Mouse (Mus musculus) embryonic stem cell, embryonic (primary cell): ENCODE results near the gene Ccdc51.

Experiments used
- CTCF ChIA-PET, 4 experiments: fragments of 300-600 bp in 2 of 4; fragments of 350-600 bp in 2 of 4; sonication (Branson Sonifier 250); formaldehyde crosslinking; loops; one replicate each; lab custom pipeline; 2022; ENCODE audit warnings: inconsistent platforms in 2 of 4; lab: Charles Lee
- POLR2A ChIA-PET, 4 experiments: fragments of 300-600 bp in 2 of 4; fragments of 350-600 bp in 2 of 4; sonication (Branson Sonifier 250); formaldehyde crosslinking; loops; one replicate each; lab custom pipeline; 2022; ENCODE audit warnings: antibody characterized with exemption in 4 of 4, inconsistent platforms in 1 of 4; lab: Charles Lee

Gene Ccdc51

GRCm38 (mm10) chr9:109082124-109082800 lies at the start of gene Ccdc51, which contains the start of gene Tma7:
Gene Ccdc51 (plus strand): TSS chr9:109082493.
Gene Tma7 (minus strand): TSS chr9:109082587.
- ChIA-PET CTCF (interaction anchor here in 3 of 4 experiments (0.5 to 2.3 kb wide), 5 partner anchors 14 to 40 kb away, joined by 3 to 6 read pairs (median 3); partner anchors contain the start of gene Trex1 (in 1 of the 3)), POLR2A (interaction anchor here (0.5 to 2.9 kb wide), 26 partner anchors 8 to 1850 kb away, joined by 3 to 26 read pairs (median 4); partner anchors contain the start of genes Atrip (in 2 of the 4), Pfkfb4 (in 2 of the 4), Plxnb1 (in 2 of the 4) and Trex1 (in 2 of the 4))

- POLR2A ChIA-PET: interaction anchor here in 3 of 4 experiments (0.6 to 2.5 kb wide), 25 partner anchors 8 to 979 kb away, joined by 3 to 19 read pairs (median 3); partner anchors contain the start of genes Trex1 (in 3 of the 3), Atrip (in 1 of the 3) and Impdh2 (in 1 of the 3)
- CTCF ChIA-PET: interaction anchor here (0.6 to 2.2 kb wide), 12 partner anchors 8 to 794 kb away, joined by 3 to 12 read pairs (median 4); partner anchors contain the start of genes Trex1 (in 3 of the 4), Atrip (in 1 of the 4) and Nme6 (in 1 of the 4)
Observed at GRCm38 (mm10) chr9:109038086-109038895, 44.0 kb upstream of the Ccdc51 start, which contains the start of gene Shisa5. Gene Shisa5 (plus strand): TSS chr9:109038565.

GRCm38 (mm10) chr9:109038901-109039364 lies 43.4 kb upstream of the Ccdc51 start:
- CTCF ChIA-PET: interaction anchor here in 2 of 4 experiments (1.0 to 2.2 kb wide), 3 partner anchors 21 to 793 kb away, joined by 3 to 12 read pairs (median 5); partner anchors contain the start of genes Trex1 (in 2 of the 2) and Nme6 (in 1 of the 2)
- POLR2A ChIA-PET: interaction anchor here in 3 of 4 experiments (0.7 to 2.5 kb wide), 17 partner anchors 9 to 479 kb away, joined by 3 to 19 read pairs (median 3); partner anchors contain the start of genes Trex1 (in 3 of the 3), Atrip (in 1 of the 3) and Impdh2 (in 1 of the 3)

GRCm38 (mm10) chr9:109039681-109040080 lies 42.6 kb upstream of the Ccdc51 start:
- ChIA-PET CTCF (no interaction called here), POLR2A (interaction anchor here in 2 of 4 experiments (0.6 to 2.5 kb wide), 5 partner anchors 11 to 480 kb away, joined by 3 to 19 read pairs (median 5); partner anchors contain the start of genes Atrip (in 1 of the 2), Impdh2 (in 1 of the 2) and Trex1 (in 1 of the 2))

GRCm38 (mm10) chr9:109040216-109040615 lies 42.1 kb upstream of the Ccdc51 start:
- ChIA-PET POLR2A (interaction anchor here in 1 of 4 experiments (0.6 kb wide), 1 partner anchor 12 kb away, joined by 3 read pairs; no protein-coding TSS in a partner anchor), CTCF (no interaction called here)

GRCm38 (mm10) chr9:109040906-109041305 lies 41.4 kb upstream of the Ccdc51 start:
- ChIA-PET CTCF (interaction anchor here in 3 of 4 experiments (0.5 to 1.2 kb wide), 5 partner anchors 19 to 821 kb away, joined by 3 to 7 read pairs (median 4); partner anchors contain the start of gene Trex1 (in 1 of the 3)), POLR2A (interaction anchor here in 2 of 4 experiments (1.1 to 1.4 kb wide), 5 partner anchors 8 to 47 kb away, joined by 3 to 5 read pairs (median 4); partner anchors contain the start of genes Atrip (in 1 of the 2) and Trex1 (in 1 of the 2))

GRCm38 (mm10) chr9:109041351-109041750 lies 40.9 kb upstream of the Ccdc51 start:
- CTCF ChIA-PET: interaction anchor here (0.5 to 1.2 kb wide), 7 partner anchors 18 to 821 kb away, joined by 3 to 7 read pairs (median 4); partner anchors contain the start of genes 1700102P08Rik (in 1 of the 4) and Trex1 (in 1 of the 4)

GRCm38 (mm10) chr9:109046306-109046705 lies 36.0 kb upstream of the Ccdc51 start:
- ChIA-PET CTCF (interaction anchor here (0.6 to 2.9 kb wide), 17 partner anchors 8 to 816 kb away, joined by 3 to 18 read pairs (median 3); partner anchors contain the start of genes Trex1 (in 3 of the 4), Nme6 (in 1 of the 4), Pfkfb4 (in 1 of the 4) and Shisa5 (in 1 of the 4)), POLR2A (interaction anchor here in 2 of 4 experiments (0.6 to 2.5 kb wide), 6 partner anchors 12 to 1966 kb away, joined by 3 to 14 read pairs (median 6); partner anchors contain the start of genes Atrip (in 1 of the 2) and Trex1 (in 1 of the 2))

More at GRCm38 (mm10) chr9:109041351-109041750, 40.9 kb upstream of the Ccdc51 start:
- POLR2A ChIA-PET: interaction anchor here in 2 of 4 experiments (0.6 to 1.4 kb wide), 7 partner anchors 8 to 47 kb away, joined by 3 to 5 read pairs (median 4); partner anchors contain the start of genes Atrip (in 1 of the 2) and Trex1 (in 1 of the 2)

- ChIA-PET CTCF (interaction anchor here in 2 of 4 experiments (1.1 to 1.2 kb wide), 2 partner anchors 10 kb away, joined by 3 to 5 read pairs; partner anchors contain the start of gene Trex1 (in 2 of the 2)), POLR2A (interaction anchor here in 2 of 4 experiments (1.0 to 1.7 kb wide), 4 partner anchors 10 to 40 kb away, joined by 3 to 9 read pairs (median 5); partner anchors contain the start of genes Trex1 (in 2 of the 2) and Shisa5 (in 1 of the 2))
Observed at GRCm38 (mm10) chr9:109049316-109049715, 33.0 kb upstream of the Ccdc51 start.

- POLR2A ChIA-PET: interaction anchor here in 2 of 4 experiments (0.8 to 1.7 kb wide), 5 partner anchors 9 to 24 kb away, joined by 3 to 9 read pairs (median 5); partner anchors contain the start of genes Trex1 (in 2 of the 2), Atrip (in 1 of the 2) and Shisa5 (in 1 of the 2)
- CTCF ChIA-PET: interaction anchor here in 3 of 4 experiments (0.5 to 1.2 kb wide), 3 partner anchors 9 to 1121 kb away, joined by 3 read pairs; partner anchors contain the start of gene Trex1 (in 2 of the 3)
Observed at GRCm38 (mm10) chr9:109049996-109050673, 32.2 kb upstream of the Ccdc51 start.

GRCm38 (mm10) chr9:109050674-109050997 lies 31.7 kb upstream of the Ccdc51 start:
- ChIA-PET CTCF (interaction anchor here in 3 of 4 experiments (0.5 to 1.0 kb wide), 3 partner anchors 9 to 1120 kb away, joined by 3 read pairs; partner anchors contain the start of gene Trex1 (in 1 of the 3)), POLR2A (interaction anchor here in 2 of 4 experiments (0.8 to 1.7 kb wide), 5 partner anchors 8 to 25 kb away, joined by 3 to 9 read pairs (median 5); partner anchors contain the start of genes Trex1 (in 2 of the 2), Atrip (in 1 of the 2) and Shisa5 (in 1 of the 2))

GRCm38 (mm10) chr9:109051011-109051501 lies 31.2 kb upstream of the Ccdc51 start:
- POLR2A ChIA-PET: interaction anchor here in 2 of 4 experiments (1.1 to 1.7 kb wide), 3 partner anchors 12 to 23 kb away, joined by 4 to 5 read pairs (median 5); partner anchors contain the start of genes Atrip (in 1 of the 2) and Shisa5 (in 1 of the 2)
- CTCF ChIA-PET: interaction anchor here in 1 of 4 experiments (0.7 kb wide), 1 partner anchor 25 kb away, joined by 3 read pairs; no protein-coding TSS in a partner anchor

- ChIA-PET POLR2A (interaction anchor here in 2 of 4 experiments (0.5 to 1.7 kb wide), 10 partner anchors 11 to 198 kb away, joined by 3 to 5 read pairs (median 3); partner anchors contain the start of genes Shisa5 (in 2 of the 2), Atrip (in 1 of the 2) and Pfkfb4 (in 1 of the 2)), CTCF (interaction anchor here in 1 of 4 experiments (0.6 kb wide), 1 partner anchor 28 kb away, joined by 4 read pairs; no protein-coding TSS in a partner anchor)
Observed at GRCm38 (mm10) chr9:109051651-109052489, 30.4 kb upstream of the Ccdc51 start.
